Mouse (Mus musculus): ENCODE measurements around the gene Pabpc1l.
"Not testable (repeated sequence)": the region's sequence is repeated elsewhere in the genome, so short reads cannot be mapped to it uniquely, and the experiment has no call there.

Gene Pabpc1l

DNA sequence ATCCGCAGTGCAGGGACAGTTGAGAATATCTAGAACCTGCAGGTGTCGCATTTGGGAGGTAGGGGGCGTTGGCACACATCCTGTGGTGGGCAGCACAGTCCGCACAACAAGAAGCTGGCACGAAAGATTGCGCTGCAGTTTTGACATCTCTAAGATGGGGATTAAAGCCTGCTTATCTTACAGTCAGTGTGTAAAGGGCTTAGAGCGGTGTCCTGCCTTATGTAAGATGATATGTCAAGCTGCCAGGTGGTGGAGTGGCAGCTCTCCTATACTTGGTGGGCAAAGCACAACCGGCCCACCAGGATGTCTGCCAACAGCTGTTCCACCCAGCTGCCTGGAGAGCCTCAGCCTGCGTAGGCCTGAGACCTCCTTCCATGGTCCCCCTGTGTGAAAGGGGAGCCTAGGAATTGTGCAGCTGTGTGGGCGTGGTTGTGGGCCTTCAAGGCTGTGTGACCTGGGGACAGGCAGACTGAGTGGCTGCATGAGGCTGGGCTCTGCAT lies 11.3 kb downstream of the Pabpc1l start:
- no peak for DNase-seq (ENCODE audit: low spot score in 2 of 2)

DNA sequence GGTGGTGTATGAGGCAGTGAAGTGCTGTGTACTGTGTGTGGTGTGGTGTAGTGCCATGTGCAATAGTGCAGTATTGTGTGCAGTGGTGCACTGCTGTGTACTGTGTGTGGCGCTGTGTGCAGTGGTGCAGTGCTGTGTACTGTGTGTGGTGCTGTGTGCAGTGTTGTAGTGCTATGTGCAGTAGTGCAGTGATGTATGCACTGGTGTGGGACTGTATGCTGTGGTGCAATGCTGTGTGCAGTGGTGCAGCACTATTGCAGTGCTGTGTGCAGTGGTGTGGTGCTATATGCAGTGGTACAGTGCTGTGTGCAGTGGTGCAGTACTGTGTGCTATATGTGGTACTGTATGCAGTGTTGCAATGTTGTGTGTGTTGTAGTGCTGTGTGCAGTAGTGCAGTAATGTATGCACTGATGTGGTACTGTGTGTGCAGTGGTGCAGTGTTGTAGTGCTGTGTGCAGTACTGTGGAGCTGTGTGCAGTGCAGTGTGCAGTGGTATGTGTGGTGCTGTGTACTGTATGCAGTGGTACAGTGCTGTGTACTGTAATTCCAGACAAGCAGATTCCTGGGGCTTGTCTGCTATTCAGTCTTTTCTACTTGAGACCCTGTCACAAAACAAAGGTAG lies 13.3 kb downstream of the Pabpc1l start:
- no peak for DNase-seq (ENCODE audit: low spot score in 2 of 2)

GRCm38 (mm10) chr2:164040949-164041348 lies 15.7 kb downstream of the Pabpc1l start:
- DNase-seq (ENCODE audit: low spot score in 2 of 2): no peak

DNA sequence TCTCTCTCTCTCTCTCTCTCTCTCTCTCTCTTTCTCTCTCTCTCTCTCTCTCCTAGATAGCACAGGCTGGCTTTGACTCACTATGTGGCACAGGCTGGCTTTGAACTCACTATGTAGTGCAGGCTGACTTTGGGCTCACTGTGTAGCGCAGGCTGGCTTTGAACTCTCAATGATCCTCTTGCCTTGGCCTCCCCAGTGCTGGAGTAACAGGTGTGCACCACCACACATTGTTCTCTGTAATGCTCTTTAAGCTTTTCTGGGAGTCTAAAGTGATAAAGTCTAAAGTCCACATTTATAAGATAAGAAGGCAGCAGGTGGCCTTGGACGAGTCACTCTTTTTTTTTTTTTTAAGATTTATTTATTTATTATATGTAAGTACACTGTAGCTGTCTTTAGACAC lies 16.3 kb downstream of the Pabpc1l start:
- DNase-seq (ENCODE audit: low spot score in 2 of 2): no peak

- peak; percentile 12 to 31 for DNase-seq (ENCODE audit: low spot score in 2 of 2)
Measured at GRCm38 (mm10) chr2:164047197-164047690, 22.0 kb downstream of the Pabpc1l start.

GRCm38 (mm10) chr2:164053767-164054166 lies 28.5 kb downstream of the Pabpc1l start:
- peak in 1 of 2 experiments; percentile 12 for DNase-seq (ENCODE audit: low spot score in 2 of 2)

- no peak for DNase-seq (ENCODE audit: low spot score in 2 of 2)
Measured at GRCm38 (mm10) chr2:164054671-164055070, 29.4 kb downstream of the Pabpc1l start.

- DNase-seq (ENCODE audit: low spot score in 2 of 2): no peak
Measured at GRCm38 (mm10) chr2:164059634-164060235, 34.5 kb downstream of the Pabpc1l start.

DNA sequence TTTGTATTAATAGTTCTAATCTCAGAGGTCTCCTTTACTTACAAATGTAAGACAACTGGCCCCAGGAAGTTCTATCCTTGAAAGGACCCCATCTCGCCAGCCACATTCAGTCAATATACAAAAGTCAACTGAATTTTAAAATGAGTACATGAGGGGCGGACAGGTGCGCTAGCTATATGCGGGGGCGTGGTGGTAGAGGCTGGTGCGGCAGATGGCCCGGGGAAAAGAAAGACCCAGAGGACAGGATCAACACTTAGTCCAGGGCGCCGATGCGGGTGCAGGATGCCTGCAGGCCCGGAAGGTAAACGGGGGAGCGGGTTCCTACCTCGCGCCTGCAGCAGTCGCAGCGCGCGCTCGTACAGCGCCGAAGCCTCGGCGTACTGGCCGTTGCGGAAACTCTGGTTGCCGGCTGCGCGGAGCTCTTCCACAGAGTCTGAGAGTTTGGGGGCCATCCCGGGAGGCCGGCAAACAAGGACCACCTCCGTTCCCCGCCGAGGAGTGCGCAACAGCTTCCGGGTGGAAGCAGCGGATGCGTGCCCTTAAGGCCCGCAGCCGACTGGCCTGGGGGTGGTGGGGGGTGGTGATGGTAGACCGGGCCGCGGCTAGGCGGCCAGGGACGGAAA lies 45.0 kb downstream of the Pabpc1l start, which contains the start of gene Stk4:
Stk4 (plus strand) TSS at position 181 of the 623 bp plus-strand sequence.
- DNase-seq (ENCODE audit: low spot score in 2 of 2): peak in 1 of 2 experiments; percentile 17

DNA sequence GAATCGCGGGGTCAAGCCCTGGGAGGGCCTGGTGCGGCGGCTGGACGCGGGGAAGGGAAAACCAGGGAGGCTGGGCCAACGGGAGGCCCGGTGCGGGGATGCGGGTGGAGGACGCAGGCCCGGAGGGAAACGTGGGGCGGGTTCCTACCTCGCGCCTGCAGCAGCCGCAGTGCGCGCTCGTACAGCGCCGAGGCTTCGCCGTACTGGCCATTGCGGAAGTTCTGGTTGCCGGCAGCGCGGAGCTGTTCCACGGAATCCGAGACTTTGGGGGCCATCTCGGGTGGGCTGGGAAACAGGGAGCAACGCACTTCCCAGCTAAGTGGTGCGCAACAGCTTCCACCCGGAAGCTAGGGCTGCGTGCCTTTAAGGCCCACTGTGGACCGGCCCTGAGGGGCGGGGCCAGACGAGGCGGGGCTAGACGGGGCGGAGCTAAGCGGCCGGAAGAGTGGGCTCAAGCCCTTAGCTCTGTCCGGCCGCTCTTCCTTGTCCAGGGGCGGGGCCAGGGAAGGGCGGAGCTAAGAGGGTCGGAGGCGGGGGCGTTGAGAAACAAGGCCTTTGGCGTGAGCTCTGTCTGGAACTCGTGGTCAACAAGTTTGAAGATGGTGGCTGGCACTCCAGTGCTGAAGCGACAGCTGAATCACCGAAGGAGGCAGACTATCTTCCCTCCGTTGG lies 45.7 kb downstream of the Pabpc1l start, which contains the start of gene Tomm34:
Tomm34 (minus strand) TSS at position 405 of the 672 bp plus-strand sequence.
- DNase-seq (ENCODE audit: low spot score in 2 of 2): peak; percentile 94 to 97

DNA sequence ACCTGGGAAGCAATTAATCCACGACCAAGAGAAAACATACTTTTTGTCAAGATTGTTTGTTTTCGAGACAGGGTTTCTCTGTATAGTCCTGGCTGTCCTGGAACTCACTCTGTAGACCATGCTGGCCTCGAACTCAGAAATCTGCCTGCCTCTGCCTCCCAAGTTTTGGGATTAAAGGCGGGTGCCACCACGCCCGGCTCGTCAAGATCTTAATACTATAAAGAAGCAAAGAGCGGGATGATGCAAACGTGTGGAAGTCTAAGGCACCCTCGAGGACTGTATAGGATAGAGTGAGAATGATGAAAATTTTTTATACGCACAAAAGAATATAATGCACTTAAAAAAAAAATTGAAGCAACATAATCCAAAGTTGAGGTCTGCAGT lies 46.2 kb downstream of the Pabpc1l start:
- not testable (repeated sequence) for DNase-seq (ENCODE audit: low spot score in 2 of 2)

DNA sequence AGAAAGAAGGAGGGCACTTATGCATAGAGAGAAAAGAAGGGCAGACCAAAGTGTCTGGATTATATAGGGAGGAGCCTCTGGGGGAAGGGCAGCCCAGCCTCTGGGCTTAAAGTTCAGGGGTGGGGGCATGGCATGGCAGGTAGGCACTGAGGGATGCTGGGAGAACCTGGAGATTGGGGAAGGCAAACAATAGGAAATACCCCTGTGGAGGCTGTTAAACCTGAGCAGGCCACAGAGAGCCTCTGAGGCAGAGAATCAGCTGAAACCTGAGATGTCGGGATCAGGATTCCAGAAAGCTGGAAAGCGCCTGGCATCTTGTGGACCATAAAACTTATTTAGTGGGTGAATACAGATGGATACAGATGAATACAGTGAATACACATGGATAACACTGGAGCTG lies 46.9 kb downstream of the Pabpc1l start:
- DNase-seq (ENCODE audit: low spot score in 2 of 2): no peak

DNA sequence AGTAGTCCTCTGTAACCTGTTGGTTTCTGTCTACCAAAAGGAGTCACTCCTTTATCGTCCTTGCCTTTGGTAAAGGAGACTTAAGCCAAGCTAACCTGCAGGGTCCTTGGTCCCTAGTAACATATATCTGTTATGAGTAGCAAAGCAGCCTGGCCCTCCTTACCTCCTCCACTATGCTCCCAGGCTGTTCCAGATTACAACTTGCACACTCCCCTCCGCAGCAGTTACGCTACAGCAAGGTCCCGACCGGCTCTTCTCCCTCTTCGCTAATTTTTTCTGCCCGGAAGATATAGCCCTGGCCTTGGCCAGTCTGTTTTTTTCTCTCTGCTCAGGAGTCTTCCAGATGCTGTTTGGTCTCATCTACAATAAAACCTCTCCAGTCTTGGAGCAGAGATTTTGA lies 47.9 kb downstream of the Pabpc1l start:
- no peak for DNase-seq (ENCODE audit: low spot score in 2 of 2)

- DNase-seq (ENCODE audit: low spot score in 2 of 2): peak; percentile 97 to 99
Measured at GRCm38 (mm10) chr2:164073918-164074578, 48.8 kb downstream of the Pabpc1l start.

- no peak for DNase-seq (ENCODE audit: low spot score in 2 of 2)
Measured at GRCm38 (mm10) chr2:164075088-164075487, 49.8 kb downstream of the Pabpc1l start.

DNA sequence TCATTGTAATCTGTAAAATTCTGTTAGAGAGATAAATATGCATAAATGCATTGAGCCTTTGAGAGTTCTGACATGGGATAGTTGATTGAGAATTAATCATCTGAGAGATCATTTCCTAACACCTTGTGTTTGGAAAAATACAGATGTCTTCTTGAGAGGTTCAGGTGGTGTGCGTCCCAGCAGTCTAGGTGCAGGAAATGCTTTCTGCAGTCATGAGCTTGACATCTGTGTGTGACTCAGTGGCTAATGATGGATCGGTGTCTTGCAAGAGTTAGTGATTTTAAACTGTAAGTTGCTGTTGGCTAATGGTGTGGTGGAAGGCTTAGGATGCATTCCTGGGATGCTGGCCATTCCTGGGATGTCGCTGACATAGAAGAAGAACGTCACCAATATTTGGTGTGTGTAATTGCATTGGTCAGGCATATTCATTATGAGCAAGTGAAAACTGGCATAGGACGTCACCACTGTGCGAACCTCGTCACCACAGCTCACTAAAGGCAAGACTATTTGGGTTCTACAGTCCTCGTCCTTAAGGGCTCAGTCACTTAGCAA lies 51.7 kb downstream of the Pabpc1l start:
- no peak for DNase-seq (ENCODE audit: low spot score in 2 of 2)

DNA sequence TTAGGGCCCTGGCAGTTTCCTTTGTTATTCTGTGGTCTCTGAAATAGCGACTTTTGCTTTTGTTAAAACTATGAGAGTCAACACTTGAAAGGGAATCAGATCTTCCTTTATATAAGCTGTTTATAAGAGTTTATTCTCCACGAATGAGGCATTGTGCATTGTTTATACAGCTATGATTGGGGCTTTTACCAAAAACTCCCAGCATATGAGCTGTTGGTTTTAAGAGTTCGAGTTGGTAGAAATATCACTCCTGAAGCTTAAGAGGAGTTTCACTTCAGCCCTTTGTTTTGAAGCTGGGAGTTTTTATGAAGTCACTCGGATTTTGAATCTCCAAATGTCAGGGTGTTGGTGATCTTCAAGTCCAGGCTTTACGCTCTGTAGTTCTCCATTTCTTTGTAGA lies 52.6 kb downstream of the Pabpc1l start:
- DNase-seq (ENCODE audit: low spot score in 2 of 2): no peak

DNA sequence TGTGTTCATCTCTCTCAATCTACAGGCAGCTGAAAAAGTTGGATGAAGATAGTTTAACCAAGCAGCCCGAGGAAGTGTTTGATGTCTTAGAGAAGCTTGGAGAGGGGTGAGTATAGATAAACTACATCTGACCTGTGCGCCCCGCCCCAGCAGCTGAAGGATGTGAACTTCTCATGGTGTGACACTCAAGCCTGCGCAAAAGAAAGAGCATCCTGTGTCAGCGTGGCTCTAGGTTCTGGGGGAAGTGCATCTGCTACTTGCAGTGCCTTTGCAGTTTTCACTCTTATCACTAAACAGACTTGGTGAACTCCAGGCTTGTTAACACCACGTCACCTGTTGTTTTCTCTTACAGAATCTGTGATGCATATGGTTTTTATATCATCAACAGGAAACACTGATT lies 54.2 kb downstream of the Pabpc1l start:
- DNase-seq (ENCODE audit: low spot score in 2 of 2): no peak

- DNase-seq (ENCODE audit: low spot score in 2 of 2): no peak
Measured at GRCm38 (mm10) chr2:164081577-164081976, 56.3 kb downstream of the Pabpc1l start.

DNA sequence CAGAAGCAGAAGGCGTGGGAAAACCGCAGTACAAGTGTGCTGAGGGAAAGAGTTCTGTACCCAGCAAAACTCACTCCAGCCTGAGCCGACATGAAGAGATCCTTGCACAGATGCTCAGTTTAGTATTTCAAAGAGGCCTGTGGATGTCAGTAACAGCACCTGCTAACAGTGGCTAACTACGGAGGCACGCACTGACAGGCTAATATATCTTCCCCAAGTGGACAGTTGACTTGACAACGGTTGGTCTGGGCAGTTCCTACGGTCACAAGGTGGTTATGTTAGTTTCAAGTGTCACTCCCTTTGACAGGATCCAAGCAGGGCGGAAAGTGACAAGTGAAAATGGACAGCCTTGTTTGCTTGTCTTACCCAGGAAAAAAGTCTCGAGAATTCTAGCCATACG lies 56.9 kb downstream of the Pabpc1l start:
- no peak for DNase-seq (ENCODE audit: low spot score in 2 of 2)

DNA sequence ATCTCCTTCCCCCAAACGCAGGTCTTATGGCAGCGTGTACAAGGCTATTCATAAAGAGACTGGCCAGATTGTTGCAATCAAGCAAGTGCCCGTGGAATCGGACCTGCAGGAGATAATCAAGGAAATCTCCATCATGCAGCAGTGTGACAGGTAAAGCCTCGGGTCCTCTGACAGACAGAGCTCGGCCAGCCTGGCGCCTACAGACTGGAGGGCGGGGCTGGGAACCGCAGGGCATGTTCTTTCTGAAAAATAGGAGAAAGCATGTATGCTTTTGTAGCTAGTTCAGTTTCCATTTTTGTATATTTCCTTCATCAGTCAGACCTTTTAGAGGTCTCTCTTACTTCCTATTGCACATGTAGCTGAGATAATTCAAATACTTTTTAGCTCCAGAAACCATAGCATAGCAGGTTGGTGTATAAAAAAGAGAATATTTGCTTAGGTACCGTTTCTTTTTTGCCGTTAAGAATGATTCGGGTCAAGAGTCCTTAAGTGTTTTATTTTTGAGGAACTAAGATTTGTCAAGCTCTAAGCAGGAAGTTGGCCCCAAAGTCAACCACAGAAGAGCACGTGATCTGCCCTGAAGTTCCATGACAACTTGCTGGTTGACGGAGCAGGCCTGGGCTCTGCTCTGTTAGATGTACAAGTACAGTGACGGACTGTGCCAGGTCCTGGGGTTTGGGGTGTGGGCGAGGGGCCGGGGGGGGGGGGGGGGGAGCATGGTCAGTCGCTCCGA lies 58.5 kb downstream of the Pabpc1l start:
- no peak for DNase-seq (ENCODE audit: low spot score in 2 of 2)
